Mouse (Mus musculus) neutrophil, adult 5-6 weeks (primary cell): ENCODE data around the gene Snrpd3. TPM values are rescaled to one million over a fixed set of nuclear protein-coding genes. Genes with fewer than 3 reads are reported as not detected.

Experiments used
- total RNA-seq: library from RNA; stranded (forward); fragments of 200-1000 nt; gene quantifications from 2 replicates; pipeline ENCODE4 v1.2.3, GENCODE M21; 2017

Snrpd3 gene
- total RNA-seq, 1 experiment from 2014 or later: 26.4 TPM

Other genes with a start within 250 kb of the Snrpd3 start
- 2.9 and 3.1 TPM in 2 replicates for gene Adora2a, start 200.7 kb upstream of the Snrpd3 start, total RNA-seq
- 1.0 and 2.3 TPM in 2 replicates for gene Upb1, start 116.4 kb upstream of the Snrpd3 start, total RNA-seq
- gene Gucd1, start 421 bp downstream of the Snrpd3 start, total RNA-seq: 86.3 and 87.2 TPM in 2 replicates
- 0.25 and 0.58 TPM in 2 replicates for gene Lrrc75b, start 42.8 kb downstream of the Snrpd3 start, total RNA-seq
- gene Ggt1, start 44.1 kb downstream of the Snrpd3 start, total RNA-seq: 4.1 and 4.3 TPM in 2 replicates
- 40.3 and 58.7 TPM in 2 replicates for gene Ggt5, start 71.8 kb downstream of the Snrpd3 start, total RNA-seq
- gene Susd2, start 126.5 kb downstream of the Snrpd3 start, total RNA-seq: 0.47 and 0.74 TPM in 2 replicates
- 43.8 and 44.3 TPM in 2 replicates for gene Cabin1, start 246.8 kb downstream of the Snrpd3 start, total RNA-seq